Mouse (Mus musculus): ENCODE results near the gene Ern1.

Gene Ern1

DNA sequence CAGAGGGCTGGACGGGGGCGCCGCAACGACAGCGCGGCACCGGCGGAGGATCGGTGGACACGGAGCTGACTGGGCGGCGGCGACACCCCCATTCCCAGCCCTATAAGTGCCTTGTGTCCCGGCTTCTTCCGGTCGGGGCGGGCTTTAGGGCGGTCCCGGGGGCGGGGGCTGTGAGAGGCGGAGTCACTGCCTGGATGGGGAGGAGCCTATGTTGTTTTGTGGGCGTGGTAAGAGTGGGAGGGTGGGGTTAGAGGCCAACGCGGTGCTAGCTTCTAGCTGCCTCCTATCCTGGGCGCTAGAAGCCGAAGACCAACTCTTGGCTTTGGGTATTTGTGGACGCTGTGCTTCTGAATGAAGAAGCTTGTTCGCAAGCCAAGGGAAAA lies at the start of gene Ern1:
TSS of gene Ern1 (minus strand) at position 120 of the 383 bp plus-strand sequence.
- peak; percentile 95 for DNase-seq (ENCODE audit: low read depth, low spot score)

DNA sequence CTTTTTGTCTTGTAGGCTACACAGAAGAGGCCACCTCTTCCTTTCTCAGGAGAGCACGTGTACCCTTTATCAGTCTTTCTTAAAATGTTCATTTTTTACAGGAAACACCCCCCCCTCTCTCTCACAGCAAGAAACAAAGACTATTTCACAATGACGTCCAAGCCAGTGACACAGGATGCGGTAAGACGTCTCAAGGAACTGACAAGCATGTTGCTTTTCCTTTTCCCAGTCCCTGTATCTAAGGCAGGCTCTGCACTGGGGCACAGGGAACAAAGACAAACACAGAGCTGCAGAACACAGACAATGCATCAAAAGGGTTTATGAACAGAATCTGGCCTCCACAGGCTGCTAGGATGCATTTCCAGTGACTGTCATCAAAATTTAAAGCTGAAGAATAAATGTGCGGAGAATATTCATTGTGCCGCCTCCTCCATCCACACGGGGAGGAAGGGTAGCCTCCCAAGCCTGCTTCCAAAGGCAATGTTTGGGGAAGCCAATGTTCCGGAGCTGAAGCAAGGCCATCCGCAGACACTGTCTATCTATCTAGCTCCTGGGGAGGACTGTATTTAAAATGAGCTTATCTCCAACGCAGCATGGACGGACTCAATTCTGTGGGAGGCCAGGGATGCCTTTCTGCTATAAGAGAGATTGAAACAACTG lies 48.7 kb upstream of the Ern1 start:
- DNase-seq (ENCODE audit: low read depth, low spot score), result no peak

DNA sequence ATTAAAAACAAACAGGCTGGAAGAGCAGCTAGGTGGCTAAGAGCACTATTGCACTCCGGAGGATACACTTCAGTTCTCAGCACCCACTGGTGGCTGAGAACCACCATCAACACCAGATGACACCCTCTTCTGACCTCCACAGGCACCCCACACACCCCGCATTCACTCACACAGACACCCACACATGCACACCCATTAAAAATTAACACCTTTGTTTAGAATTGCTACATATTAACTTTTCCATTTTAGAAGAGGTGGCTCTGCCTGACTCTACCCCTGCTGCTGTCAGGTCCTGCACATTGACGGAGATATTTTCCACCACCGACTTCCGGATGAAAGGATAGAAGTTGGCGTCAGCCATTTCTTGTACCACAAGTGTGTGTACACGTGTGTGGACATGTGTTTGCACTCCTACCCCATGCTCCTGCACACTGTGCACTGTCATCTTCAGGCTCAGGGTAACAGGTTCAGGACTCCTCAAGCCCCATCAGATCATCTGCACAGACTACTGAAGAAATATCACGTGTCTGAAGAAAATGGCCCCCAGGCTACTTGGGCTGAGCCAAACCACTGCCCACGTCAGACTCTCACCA lies 48.1 kb upstream of the Ern1 start:
- DNase-seq (ENCODE audit: low read depth, low spot score), result peak; percentile 90

DNA sequence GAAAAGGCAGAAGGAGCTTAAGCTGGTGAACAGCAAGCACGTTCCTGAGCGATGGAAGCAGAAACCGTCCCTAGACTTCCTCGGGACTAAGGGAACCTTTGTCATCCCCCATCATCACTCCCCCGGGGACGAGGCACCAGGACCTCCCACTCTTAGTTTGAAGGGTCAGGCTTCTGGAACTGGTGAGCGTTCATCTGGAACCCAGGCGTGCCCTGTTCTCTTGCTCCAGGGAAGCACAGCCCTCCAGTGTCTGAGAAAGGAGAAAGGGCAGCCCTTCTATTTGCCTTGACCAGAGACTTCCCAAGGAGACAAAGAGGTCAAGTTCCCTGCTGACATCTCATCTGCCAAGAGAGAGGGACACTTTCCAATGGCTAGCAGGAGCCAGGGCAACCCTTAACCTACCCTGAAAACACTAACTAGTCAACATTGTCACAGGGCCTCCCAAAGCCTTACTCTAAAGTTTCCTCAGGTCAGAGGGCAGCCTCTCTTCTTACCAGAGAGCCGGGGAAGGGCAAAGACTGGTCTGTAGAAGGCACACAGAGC lies 44.7 kb upstream of the Ern1 start:
- no peak for DNase-seq (ENCODE audit: low read depth, low spot score)

DNA sequence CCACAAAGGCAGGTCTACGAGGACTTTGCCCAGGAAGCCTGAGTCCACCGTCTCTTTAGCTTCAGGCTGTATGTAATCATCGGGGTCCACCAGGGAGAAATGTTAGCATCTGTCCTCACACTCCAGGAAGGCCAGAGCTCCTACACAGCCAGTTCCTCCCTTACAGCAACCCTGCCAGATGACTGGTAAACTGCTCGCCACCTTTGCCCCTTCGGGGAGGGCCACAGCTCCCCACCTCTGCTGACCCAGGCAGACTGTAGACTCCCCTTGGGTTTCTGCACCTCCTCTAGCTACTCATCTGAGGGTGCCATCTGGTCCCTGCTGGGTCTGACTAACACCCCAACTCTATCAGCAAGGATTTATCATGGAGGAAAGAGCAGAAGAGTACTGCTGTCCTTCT lies 42.1 kb upstream of the Ern1 start:
- DNase-seq (ENCODE audit: low read depth, low spot score), result no peak

DNA sequence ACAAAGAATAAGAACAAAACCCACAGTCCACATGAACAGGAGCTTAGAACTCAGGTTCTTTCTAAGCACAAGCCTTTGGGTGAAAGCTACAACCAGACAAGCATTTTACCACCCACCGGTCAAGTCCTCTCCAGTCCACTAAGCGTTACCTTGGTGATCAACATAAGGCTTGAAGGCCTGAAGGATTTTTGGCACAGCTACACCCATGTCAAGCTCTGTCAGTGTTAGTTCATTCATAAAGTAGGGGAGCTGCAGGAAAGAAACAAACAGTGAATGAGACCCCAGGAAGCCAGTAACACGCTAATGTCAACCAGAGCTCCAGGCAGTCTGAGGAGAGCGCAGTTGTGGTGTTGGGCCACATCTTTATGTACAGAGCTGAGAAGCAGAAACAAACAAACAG lies 41.5 kb upstream of the Ern1 start:
- no peak for DNase-seq (ENCODE audit: low read depth, low spot score)

DNA sequence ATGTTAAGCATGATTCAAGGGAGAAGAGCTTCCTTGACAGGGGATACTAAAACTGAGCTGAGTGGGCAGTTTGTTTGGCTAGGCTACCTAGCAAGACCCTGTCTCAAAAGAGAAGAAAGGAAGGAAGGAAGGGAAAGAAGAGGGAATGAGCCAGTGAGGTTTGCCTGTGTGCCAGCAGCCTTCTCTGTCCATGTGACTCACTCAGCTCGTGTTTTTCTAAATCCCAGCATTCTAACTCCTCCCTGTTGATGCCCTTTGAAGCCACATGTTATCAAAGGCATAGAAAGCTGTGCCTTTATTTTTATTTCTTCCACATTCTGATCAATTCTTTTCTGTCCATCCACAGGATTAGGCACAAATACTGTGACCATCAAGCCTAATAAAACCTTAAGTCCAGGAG lies 40.3 kb upstream of the Ern1 start:
- DNase-seq (ENCODE audit: low read depth, low spot score), result no peak

DNA sequence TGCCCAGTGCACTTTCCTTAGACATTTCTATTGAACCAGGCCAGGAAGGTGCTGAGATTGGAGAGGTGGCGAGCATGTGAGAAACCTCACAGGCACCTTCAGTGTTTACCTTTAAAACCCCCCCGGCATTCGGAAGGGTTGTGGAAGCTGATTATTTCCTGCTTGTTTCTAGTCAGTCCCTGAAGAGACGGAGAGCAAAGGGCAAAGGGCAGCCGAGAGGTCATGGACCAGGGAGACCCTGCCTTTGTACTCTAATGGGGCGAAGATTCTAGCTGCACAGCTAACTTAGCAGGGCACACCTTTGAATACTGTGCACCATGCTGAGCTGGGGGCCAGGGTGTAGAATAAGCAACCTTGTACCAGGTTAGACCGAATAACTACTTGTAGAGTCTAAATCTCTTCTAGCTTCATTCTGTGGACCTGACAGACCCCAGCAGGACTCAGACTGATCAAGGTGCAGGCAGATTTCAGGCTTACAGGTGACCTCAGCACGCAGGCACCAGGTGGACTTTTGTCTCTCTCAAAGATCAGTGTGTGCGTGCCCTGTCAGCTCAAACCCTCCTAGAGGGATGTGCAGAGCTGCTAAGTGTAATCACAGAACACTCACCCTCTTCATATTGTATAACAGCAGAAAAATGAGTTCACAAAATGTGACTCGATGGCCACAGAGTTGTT lies 39.6 kb upstream of the Ern1 start:
- no peak for DNase-seq (ENCODE audit: low read depth, low spot score)

DNA sequence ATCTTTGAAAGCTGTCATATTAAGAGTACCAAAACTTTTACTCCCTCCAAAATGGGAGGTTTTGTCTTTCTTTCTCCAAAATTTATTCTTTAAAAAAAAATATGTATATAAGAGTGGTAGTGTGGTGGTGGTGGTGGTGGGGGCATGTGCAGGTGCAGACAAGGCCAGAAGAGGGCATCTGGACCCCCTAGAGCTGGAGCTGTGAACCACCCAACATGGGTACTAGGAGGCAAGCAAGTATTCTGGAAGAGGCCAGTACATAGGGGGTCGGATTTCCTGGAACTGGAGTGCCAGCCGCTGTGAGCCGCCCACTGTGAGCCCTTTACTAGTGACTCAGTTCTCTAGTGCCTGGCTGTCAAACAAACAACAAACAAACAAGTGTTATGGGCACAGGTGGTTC lies 34.9 kb upstream of the Ern1 start:
- no peak for DNase-seq (ENCODE audit: low read depth, low spot score)

DNA sequence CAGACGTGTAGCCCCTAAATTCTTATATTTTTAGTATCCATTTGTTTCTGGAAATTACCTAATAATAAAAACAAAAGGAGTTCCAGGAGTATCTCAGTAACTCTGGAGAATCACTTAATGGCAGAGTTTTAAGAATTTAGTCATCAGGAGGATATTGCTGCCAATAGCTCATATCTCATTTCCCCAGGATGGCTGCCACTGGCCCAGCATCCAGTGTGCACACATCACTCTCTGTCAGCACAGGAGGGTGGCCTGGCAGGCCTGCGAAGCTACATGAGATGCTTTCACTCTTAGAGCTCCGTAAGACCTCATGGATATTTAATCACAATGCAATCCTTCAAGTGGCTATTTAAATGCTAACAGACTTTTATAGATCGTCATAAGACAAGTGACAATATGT lies 34.0 kb upstream of the Ern1 start:
- no peak for DNase-seq (ENCODE audit: low read depth, low spot score)

DNA sequence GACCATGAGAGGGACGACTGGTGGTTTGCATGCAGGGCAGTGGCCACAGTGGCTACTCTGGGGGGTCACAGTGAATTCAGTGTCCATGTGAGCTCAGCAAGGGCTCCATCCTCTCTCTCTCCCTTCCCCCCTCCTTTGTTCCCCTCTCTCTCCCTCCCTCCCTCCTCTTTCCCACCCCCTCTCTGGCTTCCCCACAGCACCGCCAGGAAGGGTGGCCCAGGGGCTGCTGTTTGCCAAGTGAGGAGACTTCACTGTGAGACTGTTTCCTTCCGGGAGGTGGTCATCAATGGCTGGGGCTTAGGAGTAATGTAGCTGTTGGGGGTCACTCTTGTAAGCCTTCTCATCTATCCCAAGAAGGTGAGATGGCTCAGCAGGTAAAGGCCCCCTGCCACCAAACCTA lies 32.8 kb upstream of the Ern1 start:
- DNase-seq (ENCODE audit: low read depth, low spot score), result no peak

DNA sequence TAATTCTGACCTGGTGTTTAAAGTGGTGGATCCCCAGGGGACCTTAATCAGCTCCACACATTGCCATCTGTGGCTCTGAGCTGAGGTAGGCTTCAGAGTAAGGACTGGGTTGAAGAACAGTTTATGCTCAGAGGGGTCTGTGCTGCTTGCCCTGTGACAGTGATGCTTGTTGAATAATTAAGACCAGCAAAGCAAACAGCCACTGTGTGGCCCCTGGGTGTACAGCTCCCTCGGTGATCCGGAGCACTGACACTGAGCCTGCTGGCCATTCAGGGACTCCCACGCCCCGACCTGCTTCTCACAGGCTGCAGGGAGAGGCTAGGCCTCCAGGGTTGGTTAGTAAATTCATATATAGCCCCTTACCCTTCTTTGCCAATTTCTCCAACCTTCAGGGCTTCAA lies 31.9 kb upstream of the Ern1 start:
- DNase-seq (ENCODE audit: low read depth, low spot score), result no peak

DNA sequence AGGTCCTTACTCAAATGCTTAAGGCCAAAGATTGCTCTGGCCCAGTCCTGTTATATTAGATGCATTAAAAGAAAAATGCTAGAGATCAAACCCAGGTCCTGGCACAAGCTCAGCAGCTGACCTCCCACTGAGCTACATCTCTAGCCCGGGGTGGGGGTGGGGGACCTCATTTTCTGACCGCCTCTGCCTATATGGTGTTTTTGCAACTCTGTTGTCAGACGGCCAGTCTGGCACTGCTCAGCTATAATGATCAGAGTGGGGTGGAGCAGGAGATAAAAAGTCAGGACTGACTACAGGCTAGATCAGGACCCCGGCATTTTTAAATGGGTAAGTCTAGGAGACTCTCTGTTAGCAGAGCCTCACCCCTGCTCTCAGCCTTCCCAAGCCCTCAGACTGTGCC lies 30.7 kb upstream of the Ern1 start:
- no peak for DNase-seq (ENCODE audit: low read depth, low spot score)

DNA sequence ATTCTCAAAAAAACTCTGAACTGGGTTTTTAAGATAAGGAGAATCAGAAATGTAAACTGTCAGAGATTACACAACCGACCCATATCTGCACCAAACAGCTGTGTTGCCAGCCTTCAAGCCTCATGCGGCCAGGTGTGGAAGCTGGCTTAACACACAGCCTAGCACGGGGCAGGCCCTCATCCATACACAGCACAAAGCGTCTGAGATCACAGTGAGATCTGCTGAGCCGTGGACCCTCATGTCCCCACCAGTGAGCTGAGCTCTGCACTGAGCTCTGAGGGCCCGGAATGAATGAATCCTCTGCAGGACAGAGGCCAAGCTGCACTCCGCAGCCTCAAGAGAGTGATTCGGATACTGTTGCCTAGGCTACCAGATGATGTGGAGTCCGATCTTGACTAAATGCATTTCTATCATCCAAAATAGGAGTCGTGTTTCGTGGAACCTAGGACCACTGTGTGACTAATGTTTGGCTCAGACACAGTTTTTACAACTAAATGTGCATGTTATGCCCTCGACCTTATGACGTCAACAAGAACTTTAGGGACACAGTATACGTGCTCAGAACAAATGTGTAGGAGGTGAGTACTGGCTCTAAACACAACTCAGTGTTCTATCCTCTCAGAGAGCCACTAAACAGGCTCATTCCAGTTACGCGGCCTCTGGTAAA lies 27.6 kb upstream of the Ern1 start:
- no peak for DNase-seq (ENCODE audit: low read depth, low spot score)

DNA sequence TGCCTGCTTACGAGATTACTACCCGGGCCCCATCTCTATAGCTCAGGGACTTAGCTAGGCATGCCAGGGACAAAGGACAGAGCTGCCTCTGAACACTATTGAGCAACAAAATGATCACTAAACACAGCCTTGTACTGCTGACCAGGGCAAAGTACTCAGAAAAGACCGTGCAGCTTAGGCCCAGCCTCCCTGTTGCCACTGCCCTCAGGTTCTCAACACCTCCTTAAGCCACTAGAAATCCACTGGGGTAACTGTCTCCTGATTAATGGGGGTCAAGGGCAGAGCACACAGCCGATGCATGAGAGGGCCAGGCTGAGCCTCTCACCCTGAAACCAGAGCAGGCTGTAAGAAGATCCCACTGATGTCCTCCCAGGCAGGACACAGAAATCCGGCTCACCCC lies 26.8 kb upstream of the Ern1 start:
- DNase-seq (ENCODE audit: low read depth, low spot score), result no peak

DNA sequence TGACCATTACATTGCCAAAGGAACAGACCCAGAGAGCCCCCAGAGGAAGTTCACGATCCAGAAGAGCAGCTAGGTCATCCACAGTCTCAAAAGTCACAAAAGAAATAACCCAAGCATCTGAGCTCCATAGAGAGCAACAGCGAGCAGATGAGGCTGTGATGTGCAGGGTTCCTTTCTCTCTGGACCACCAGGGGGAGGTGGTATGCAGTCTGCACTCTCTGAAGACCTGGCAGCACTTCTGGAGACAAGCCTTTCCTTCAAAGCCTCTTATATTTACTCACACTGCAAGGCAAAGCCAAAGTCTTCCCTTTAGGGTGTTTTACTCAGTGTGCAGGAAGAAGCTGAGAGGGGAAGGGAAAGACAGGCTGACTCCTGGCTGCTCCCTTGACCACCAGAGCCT lies 25.5 kb upstream of the Ern1 start:
- peak; percentile 79 for DNase-seq (ENCODE audit: low read depth, low spot score)

DNA sequence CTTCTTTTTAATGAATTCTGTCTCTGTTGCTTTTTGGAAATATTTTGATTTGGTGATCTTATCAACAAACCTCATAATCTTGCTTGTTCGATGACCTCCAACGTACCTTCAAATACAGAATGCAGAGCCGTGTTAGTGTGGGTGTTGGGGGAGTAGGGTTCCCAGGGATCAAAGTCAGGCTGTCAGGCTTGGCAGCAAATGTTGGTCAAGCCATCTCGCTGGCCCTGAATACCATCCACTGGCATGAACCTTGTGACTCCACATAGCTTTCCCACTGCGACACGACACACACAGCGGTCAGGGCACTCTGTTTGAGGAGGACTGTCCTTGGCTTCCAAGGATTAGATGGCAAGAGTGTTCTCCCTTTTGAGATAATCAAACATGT lies 24.3 kb upstream of the Ern1 start:
- no peak for DNase-seq (ENCODE audit: low read depth, low spot score)

DNA sequence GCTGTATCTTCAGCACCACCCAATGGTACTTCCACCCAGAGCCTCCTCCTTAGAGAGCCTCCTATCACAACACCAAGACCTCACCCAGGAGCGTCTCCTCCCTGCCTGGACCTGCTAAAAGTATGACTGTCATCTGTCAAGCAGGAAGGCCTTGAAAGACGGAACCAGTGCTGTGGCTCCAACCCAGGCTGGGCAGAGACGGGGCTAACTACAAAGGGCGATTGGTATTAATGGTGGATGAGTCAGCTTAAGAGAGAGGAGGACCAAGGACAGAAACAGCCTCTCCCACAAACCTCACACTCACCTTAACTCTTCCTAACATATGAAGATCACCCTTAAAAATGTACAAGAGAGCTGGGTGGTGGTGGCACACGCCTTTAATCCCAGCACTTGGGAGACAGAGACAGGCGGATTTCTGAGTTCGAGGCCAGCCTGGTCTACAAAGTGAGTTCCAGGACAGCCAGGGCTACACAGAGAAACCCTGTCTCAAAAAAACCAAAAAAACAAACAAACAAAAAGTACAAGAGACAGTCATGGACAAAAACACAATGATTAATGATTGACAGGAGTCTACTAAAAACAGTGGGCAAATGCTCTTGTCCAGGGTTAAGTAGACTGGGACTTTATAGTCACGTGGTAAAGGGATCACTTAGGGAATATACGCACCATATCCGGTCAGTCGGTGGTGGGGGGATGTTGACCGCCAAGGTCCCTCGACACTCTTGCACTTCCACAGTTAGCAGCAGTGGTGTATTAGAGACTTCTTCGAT lies 23.8 kb upstream of the Ern1 start:
- no peak for DNase-seq (ENCODE audit: low read depth, low spot score)

DNA sequence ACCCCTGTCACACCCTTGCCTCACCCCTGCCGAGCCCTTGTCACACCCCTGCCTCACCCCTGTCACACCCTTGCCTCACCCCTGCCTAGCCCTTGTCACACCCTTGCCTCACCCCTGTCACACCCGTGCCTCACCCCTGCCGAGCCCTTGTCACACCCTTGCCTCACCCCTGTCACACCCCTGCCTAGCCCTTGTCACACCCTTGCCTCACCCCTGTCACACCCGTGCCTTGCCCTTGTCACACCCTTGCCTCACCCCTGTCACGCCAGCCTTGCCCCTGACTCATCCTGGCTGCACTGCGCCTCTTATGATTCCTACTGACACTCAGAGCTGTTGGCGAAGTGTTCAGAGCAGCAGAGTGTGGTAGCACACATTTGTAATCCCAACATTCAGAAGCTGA lies 20.0 kb upstream of the Ern1 start:
- DNase-seq (ENCODE audit: low read depth, low spot score), result no peak

DNA sequence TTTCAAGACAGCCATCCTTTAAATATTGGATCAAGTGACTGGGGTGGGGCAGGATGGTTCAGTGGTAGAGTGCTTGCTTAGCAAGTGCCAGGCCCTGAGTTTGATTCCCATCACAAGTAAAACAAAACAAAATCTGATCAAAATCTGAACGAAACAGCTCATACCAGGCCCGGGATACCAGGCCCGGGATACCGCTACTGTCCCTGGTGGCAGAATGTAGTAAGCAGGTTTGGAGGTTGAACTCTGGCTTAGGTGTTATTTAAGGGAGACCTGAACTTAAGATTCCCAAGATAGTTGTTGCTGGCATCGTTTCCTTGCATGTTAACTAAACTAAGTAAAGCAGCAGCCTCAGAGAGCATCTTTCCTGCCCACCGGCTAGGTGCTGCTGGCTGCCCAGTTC lies 18.6 kb upstream of the Ern1 start:
- no peak for DNase-seq (ENCODE audit: low read depth, low spot score)

DNA sequence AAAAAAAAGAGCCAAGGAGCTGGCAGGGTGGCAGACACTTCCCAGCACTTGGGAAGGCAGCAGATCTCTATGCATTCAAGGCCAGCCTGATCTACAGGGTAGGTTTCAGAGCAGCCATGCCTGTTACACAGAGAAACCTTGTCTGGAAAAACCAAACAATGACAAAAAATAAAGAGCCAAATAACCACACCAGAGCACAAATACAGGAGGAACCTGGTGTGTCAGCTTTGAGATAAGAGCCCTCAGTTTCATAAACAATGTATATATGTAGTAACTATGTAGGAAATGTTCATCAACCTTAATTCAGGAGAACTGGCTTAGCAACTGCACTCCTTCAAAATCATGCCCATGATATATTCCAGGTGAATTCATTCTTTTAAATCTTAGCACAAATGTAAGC lies 16.5 kb upstream of the Ern1 start:
- no peak for DNase-seq (ENCODE audit: low read depth, low spot score)

DNA sequence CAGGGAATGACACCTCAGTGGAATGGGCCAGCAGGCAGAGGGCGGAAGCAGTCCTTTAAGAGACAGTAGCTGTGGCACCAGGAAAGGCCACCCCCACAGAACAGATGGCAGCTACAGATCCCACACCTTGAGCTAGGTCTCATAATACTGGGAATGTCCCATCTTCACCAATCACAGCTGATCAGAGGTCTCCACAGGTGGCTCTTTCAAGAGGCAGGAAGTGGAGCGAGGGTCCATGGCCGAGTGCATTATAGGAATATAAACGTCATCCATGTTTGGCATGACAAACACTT lies 15.7 kb upstream of the Ern1 start:
- DNase-seq (ENCODE audit: low read depth, low spot score), result no peak

Data from CD4-positive, CD25-positive, alpha-beta regulatory T cell, adult 2 months (primary cell).